Mouse (Mus musculus): ENCODE data around the gene Agfg2.

DNA sequence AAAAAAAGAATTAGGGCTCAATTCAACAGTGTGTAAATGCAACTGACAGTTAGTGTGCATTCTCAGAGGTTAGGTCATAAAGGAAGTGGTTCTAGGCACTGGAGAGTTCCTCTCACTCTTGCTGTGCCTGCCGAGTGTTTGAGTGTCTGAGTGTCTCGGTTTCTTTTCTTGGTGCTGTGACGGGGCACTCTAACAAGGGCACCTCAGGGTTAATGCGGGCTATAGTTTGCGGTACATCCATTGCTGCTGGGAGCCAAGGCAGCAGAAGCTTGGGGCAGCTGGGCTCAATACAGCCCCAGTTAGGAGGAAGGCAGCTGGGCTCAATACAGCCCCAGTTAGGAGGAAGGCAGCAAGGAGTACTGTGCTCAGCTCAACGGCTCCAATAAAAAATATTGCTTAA lies 20.7 kb upstream of the Agfg2 start:
- no peak for TF ChIP-seq POLR2A (IDR thresholded peaks at IDR 0.05; ENCODE audit: insufficient read depth, low read depth, low read length)
- TF ChIP-seq CTCF (IDR thresholded peaks at IDR 0.05; ENCODE audit: insufficient read depth, low read depth, low read length): no peak
